Mouse (Mus musculus): ENCODE results near the gene Serhl. TPM values are rescaled to one million over a fixed set of nuclear protein-coding genes. Genes with fewer than 3 reads are reported as not detected.
"Not testable (repeated sequence)": the region's sequence is repeated elsewhere in the genome, so short reads cannot be mapped to it uniquely, and the experiment has no call there.

Serhl gene
- polyA plus RNA-seq, 1 experiment = 106 TPM

- TF ChIP-seq POLR2A (IDR thresholded peaks at IDR 0.05; ENCODE audit: low read depth, low read length) (no peak), CTCF (conservative IDR thresholded peaks at IDR 0.05; ENCODE audit: insufficient read depth, insufficient read length, low read depth, low read length) (no peak)
- H3K4me3 ChIP-seq (ENCODE audit: insufficient read depth, low read depth, low read length) = no peak overlapping the region
- H3K36me3 ChIP-seq (ENCODE audit: control insufficient read depth, insufficient read depth, low read length) = no peaks in the 10 kb centered on the region
- no peak overlapping the region for H3K27ac ChIP-seq (ENCODE audit: insufficient read depth, low read depth, low read length)
- 78% methylated on average over 6 of the region's 6 CpGs for WGBS
- DNase-seq = no peak
- no peaks in the 10 kb centered on the region for H3K27me3 ChIP-seq (replicated peaks; ENCODE audit: control insufficient read depth, insufficient read depth, low read length)
- no peaks in the 10 kb centered on the region for H3K4me1 ChIP-seq (ENCODE audit: control insufficient read depth, insufficient read depth, low read length)
These were observed 36.8 kb upstream of the Serhl start for GRCm38 (mm10) chr15:83052341-83053104.

GRCm38 (mm10) chr15:83053261-83053660, 36.0 kb upstream of the Serhl start:
- Histone ChIP-seq H3K4me3 (ENCODE audit: insufficient read depth, low read depth, low read length) (no peak overlapping the region), H3K27me3 (replicated peaks; ENCODE audit: control insufficient read depth, insufficient read depth, low read length) (no peaks in the 10 kb centered on the region), H3K36me3 (ENCODE audit: control insufficient read depth, insufficient read depth, low read length) (no peaks in the 10 kb centered on the region), H3K4me1 (ENCODE audit: control insufficient read depth, insufficient read depth, low read length) (no peaks in the 10 kb centered on the region), H3K27ac (ENCODE audit: insufficient read depth, low read depth, low read length) (no peak overlapping the region)
- no peak for DNase-seq
- WGBS = 26% methylated on average over 11 of the region's 11 CpGs
- no peak for TF ChIP-seq CTCF (conservative IDR thresholded peaks at IDR 0.05; ENCODE audit: insufficient read depth, insufficient read length, low read depth, low read length)
- TF ChIP-seq POLR2A (IDR thresholded peaks at IDR 0.05; ENCODE audit: low read depth, low read length) = no peak

- Histone ChIP-seq H3K4me1 (ENCODE audit: control insufficient read depth, insufficient read depth, low read length) (no peaks in the 10 kb centered on the region), H3K36me3 (ENCODE audit: control insufficient read depth, insufficient read depth, low read length) (no peaks in the 10 kb centered on the region), H3K4me3 (ENCODE audit: insufficient read depth, low read depth, low read length) (no peak overlapping the region), H3K27me3 (replicated peaks; ENCODE audit: control insufficient read depth, insufficient read depth, low read length) (no peaks in the 10 kb centered on the region), H3K27ac (ENCODE audit: insufficient read depth, low read depth, low read length) (no peak overlapping the region)
- whole genome bisulfite sequencing = 57% methylated on average over 5 of the region's 5 CpGs
- TF ChIP-seq CTCF (conservative IDR thresholded peaks at IDR 0.05; ENCODE audit: insufficient read depth, insufficient read length, low read depth, low read length) (no peak), POLR2A (IDR thresholded peaks at IDR 0.05; ENCODE audit: low read depth, low read length) (no peak)
- DNase-seq = no peak
These were observed 33.7 kb upstream of the Serhl start for GRCm38 (mm10) chr15:83055569-83055968.

GRCm38 (mm10) chr15:83056378-83057083, 32.8 kb upstream of the Serhl start:
- WGBS = 2% methylated on average over 29 of the region's 29 CpGs
- Histone ChIP-seq H3K27me3 (replicated peaks; ENCODE audit: control insufficient read depth, insufficient read depth, low read length) (no peaks in the 10 kb centered on the region), H3K4me1 (ENCODE audit: control insufficient read depth, insufficient read depth, low read length) (no peaks in the 10 kb centered on the region), H3K27ac (ENCODE audit: insufficient read depth, low read depth, low read length) (no peak overlapping the region), H3K36me3 (ENCODE audit: control insufficient read depth, insufficient read depth, low read length) (no peaks in the 10 kb centered on the region), H3K4me3 (ENCODE audit: insufficient read depth, low read depth, low read length) (0 out of 2 replicates have a peak overlapping the region, but pooled peaks have one; percentile 15)
- no peak for DNase-seq
- TF ChIP-seq POLR2A (IDR thresholded peaks at IDR 0.05; ENCODE audit: low read depth, low read length) = no peak
- TF ChIP-seq CTCF (conservative IDR thresholded peaks at IDR 0.05; ENCODE audit: insufficient read depth, insufficient read length, low read depth, low read length) = no peak

- Histone ChIP-seq H3K4me3 (ENCODE audit: insufficient read depth, low read depth, low read length) (no peak overlapping the region), H3K27me3 (replicated peaks; ENCODE audit: control insufficient read depth, insufficient read depth, low read length) (no peaks in the 10 kb centered on the region), H3K27ac (ENCODE audit: insufficient read depth, low read depth, low read length) (no peak overlapping the region), H3K4me1 (ENCODE audit: control insufficient read depth, insufficient read depth, low read length) (no peaks in the 10 kb centered on the region), H3K36me3 (ENCODE audit: control insufficient read depth, insufficient read depth, low read length) (no peaks in the 10 kb centered on the region)
- 75% methylated on average over 8 of the region's 8 CpGs for WGBS
- DNase-seq = no peak
- no peak for TF ChIP-seq POLR2A (IDR thresholded peaks at IDR 0.05; ENCODE audit: low read depth, low read length)
- TF ChIP-seq CTCF (conservative IDR thresholded peaks at IDR 0.05; ENCODE audit: insufficient read depth, insufficient read length, low read depth, low read length) = no peak
These were observed 31.8 kb upstream of the Serhl start for GRCm38 (mm10) chr15:83057533-83057932.

- TF ChIP-seq POLR2A (IDR thresholded peaks at IDR 0.05; ENCODE audit: low read depth, low read length) (no peak), CTCF (conservative IDR thresholded peaks at IDR 0.05; ENCODE audit: insufficient read depth, insufficient read length, low read depth, low read length) (no peak)
- no peak overlapping the region for H3K4me3 ChIP-seq (ENCODE audit: insufficient read depth, low read depth, low read length)
- WGBS = 56% methylated on average over 5 of the region's 5 CpGs
- no peaks in the 10 kb centered on the region for H3K36me3 ChIP-seq (ENCODE audit: control insufficient read depth, insufficient read depth, low read length)
- no peak overlapping the region for H3K27ac ChIP-seq (ENCODE audit: insufficient read depth, low read depth, low read length)
- no peaks in the 10 kb centered on the region for H3K27me3 ChIP-seq (replicated peaks; ENCODE audit: control insufficient read depth, insufficient read depth, low read length)
- DNase-seq = no peak
- no peaks in the 10 kb centered on the region for H3K4me1 ChIP-seq (ENCODE audit: control insufficient read depth, insufficient read depth, low read length)
These were observed 30.1 kb upstream of the Serhl start for GRCm38 (mm10) chr15:83059233-83059660.

GRCm38 (mm10) chr15:83061689-83062088, 27.6 kb upstream of the Serhl start:
- no peak overlapping the region for H3K27ac ChIP-seq (ENCODE audit: insufficient read depth, low read depth, low read length)
- H3K4me1 ChIP-seq (ENCODE audit: control insufficient read depth, insufficient read depth, low read length) = no peaks in the 10 kb centered on the region
- no peak for TF ChIP-seq POLR2A (IDR thresholded peaks at IDR 0.05; ENCODE audit: low read depth, low read length)
- TF ChIP-seq CTCF (conservative IDR thresholded peaks at IDR 0.05; ENCODE audit: insufficient read depth, insufficient read length, low read depth, low read length) = no peak
- 11% methylated on average over 5 of the region's 5 CpGs for WGBS
- no peaks in the 10 kb centered on the region for H3K27me3 ChIP-seq (replicated peaks; ENCODE audit: control insufficient read depth, insufficient read depth, low read length)
- no peak overlapping the region for H3K4me3 ChIP-seq (ENCODE audit: insufficient read depth, low read depth, low read length)
- H3K36me3 ChIP-seq (ENCODE audit: control insufficient read depth, insufficient read depth, low read length) = no peaks in the 10 kb centered on the region
- no peak for DNase-seq

- not testable (repeated sequence) for DNase-seq; H3K27me3 ChIP-seq (replicated peaks; ENCODE audit: control insufficient read depth, insufficient read depth, low read length); H3K4me1 ChIP-seq (ENCODE audit: control insufficient read depth, insufficient read depth, low read length); H3K27ac ChIP-seq (ENCODE audit: insufficient read depth, low read depth, low read length); H3K36me3 ChIP-seq (ENCODE audit: control insufficient read depth, insufficient read depth, low read length); H3K4me3 ChIP-seq (ENCODE audit: insufficient read depth, low read depth, low read length)
- 89% methylated on average over 2 of the region's 2 CpGs for WGBS
These were observed 26.7 kb upstream of the Serhl start for GRCm38 (mm10) chr15:83062582-83062981.

Data from kidney, adult 2 months (tissue).